12 mouse cellular contexts compared by ENCODE assay signal in genomic region chr12:109057736-109058135, GRCm38 (mm10). TPM values are rescaled to one million over a fixed set of nuclear protein-coding genes. Genes with fewer than 3 reads are reported as not detected.
"Had no signal": no experiment of that assay in that cellular context is flagged by ENCODE, and none has a peak within 500 bp of the region (broad histone marks: within the 10 kb centered on the region; RNA-seq: fewer than 3 reads in every experiment).

No protein-coding gene starts in this region.

- H3K36me3 ChIP-seq: limb, embryonic 10.5 days; liver, embryonic 12.5 days; midbrain, embryonic 12.5 days; stomach, embryonic 15.5 days had no signal

- H3K9me3 ChIP-seq: limb, embryonic 10.5 days; liver, embryonic 12.5 days; midbrain, embryonic 12.5 days; stomach, embryonic 15.5 days had no signal

- ATAC-seq: intestine, embryonic 16.5 days; liver, embryonic 12.5 days; midbrain, embryonic 16.5 days had no signal

- H3K4me3 ChIP-seq: left cerebral cortex, adult 2 months; limb, embryonic 10.5 days; liver, embryonic 12.5 days; midbrain, embryonic 12.5 days; stomach, embryonic 15.5 days had no signal

- H3K4me2 ChIP-seq: liver, embryonic 12.5 days; lung, embryonic 14.5 days; midbrain, embryonic 12.5 days; stomach, embryonic 15.5 days had no signal

- H3K4me1 ChIP-seq: liver, embryonic 12.5 days had no signal

- H3K9ac ChIP-seq: liver, embryonic 12.5 days; lung, embryonic 14.5 days; midbrain, embryonic 12.5 days; stomach, embryonic 15.5 days had no signal

- DNase-seq: kidney, adult 8-10 months; lung, embryonic 14.5 days; lung, postnatal 14 days had no signal

- H3K27ac ChIP-seq: left cerebral cortex, adult 2 months; limb, embryonic 10.5 days; liver, embryonic 12.5 days; macrophage; midbrain, embryonic 12.5 days; stomach, embryonic 15.5 days had no signal

RNA-seq across cellular contexts. Expression of gene Begain, which starts 10.3 kb away (rescaled TPM):
- total RNA-seq: megakaryocyte-erythroid progenitor cell, adult 5-6 weeks had no signal
- polyA plus RNA-seq: macrophage had no signal
